In the genomic region with DNA sequence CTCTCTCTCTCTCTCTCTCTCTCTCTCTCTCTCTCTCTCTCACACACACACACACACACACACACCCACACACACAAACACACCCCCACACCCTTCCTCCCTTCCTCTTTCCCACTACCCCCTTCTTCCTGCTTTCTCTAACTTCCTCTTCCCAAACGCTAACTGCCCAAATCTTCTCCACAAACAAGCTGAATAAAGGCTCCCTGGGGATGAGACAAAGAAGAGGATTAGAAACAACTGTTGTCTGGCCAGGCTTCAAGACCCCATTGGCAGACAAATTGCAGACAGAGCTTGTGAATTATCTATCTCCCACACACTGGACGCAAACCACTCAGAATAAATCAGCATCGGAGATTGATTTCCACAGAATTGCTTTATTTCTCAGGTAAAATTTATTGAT, we compare ENCODE assay signal across 10 mouse cellular contexts.
DNase-seq lines count a peak whose midpoint lies in the region; ATAC-seq and TF ChIP-seq lines count a peak whose summit lies in the region.
"Had no signal": no experiment of that assay in that cellular context is flagged by ENCODE, and none has a peak within 500 bp of the region (broad histone marks: within the 10 kb centered on the region; RNA-seq: fewer than 3 reads in every experiment).

No protein-coding gene starts in this region.

- H3K4me2 ChIP-seq in embryonic facial prominence, embryonic 11.5 days (ENCODE audit: low read depth, low read length) = no peak overlapping the region
- H3K4me2 ChIP-seq in hindbrain, postnatal 0 days (ENCODE audit: low read depth, low read length) = no peak overlapping the region
- H3K4me2 ChIP-seq: embryonic facial prominence, embryonic 12.5 days; liver, embryonic 15.5 days had no signal

- no peak for ATAC-seq in embryonic facial prominence, embryonic 11.5 days (replicated peaks; ENCODE audit: insufficient number of reproducible peaks, low FRiP score, low TSS enrichment, low read depth)
- ATAC-seq in hindbrain, postnatal 0 days = no peak

- 28% methylated on average over 3 of the region's 3 CpGs for WGBS in embryonic facial prominence, embryonic 11.5 days
- 24% methylated on average over 3 of the region's 3 CpGs for WGBS in embryonic facial prominence, embryonic 10.5 days
- 25% methylated on average over 3 of the region's 3 CpGs for WGBS in hindbrain, postnatal 0 days

- no peaks in the 10 kb centered on the region for H3K36me3 ChIP-seq in embryonic facial prominence, embryonic 11.5 days (replicated peaks; ENCODE audit: control insufficient read depth, insufficient read depth, low read depth, low read length)
- H3K36me3 ChIP-seq in embryonic facial prominence, embryonic 10.5 days (replicated peaks) = no peaks in the 10 kb centered on the region
- no peaks in the 10 kb centered on the region for H3K36me3 ChIP-seq in hindbrain, postnatal 0 days (ENCODE audit: insufficient read depth, low read length)
- H3K36me3 ChIP-seq: embryonic facial prominence, embryonic 12.5 days; liver, embryonic 15.5 days had no signal

- no peaks in the 10 kb centered on the region for H3K4me1 ChIP-seq in embryonic facial prominence, embryonic 11.5 days (ENCODE audit: control insufficient read depth, insufficient read depth, low read length)
- peaks cover 15% of the 10 kb centered on the region for H3K4me1 ChIP-seq in embryonic facial prominence, embryonic 10.5 days
- no peaks in the 10 kb centered on the region for H3K4me1 ChIP-seq in hindbrain, postnatal 0 days (ENCODE audit: insufficient read depth, low read length)
- H3K4me1 ChIP-seq: embryonic facial prominence, embryonic 12.5 days; liver, embryonic 15.5 days had no signal

- H3K27ac ChIP-seq in embryonic facial prominence, embryonic 11.5 days (replicated peaks; ENCODE audit: low read depth, low read length) = no peak overlapping the region
- no peak overlapping the region for H3K27ac ChIP-seq in embryonic facial prominence, embryonic 10.5 days (replicated peaks)
- H3K27ac ChIP-seq in hindbrain, postnatal 0 days = no peak overlapping the region
- H3K27ac ChIP-seq: embryonic facial prominence, embryonic 12.5 days; liver, embryonic 15.5 days had no signal

- H3K9me3 ChIP-seq in embryonic facial prominence, embryonic 11.5 days (replicated peaks; ENCODE audit: control insufficient read depth, low read length) = no peaks in the 10 kb centered on the region
- no peaks in the 10 kb centered on the region for H3K9me3 ChIP-seq in embryonic facial prominence, embryonic 10.5 days
- H3K9me3 ChIP-seq in hindbrain, postnatal 0 days (ENCODE audit: low read length) = no peaks in the 10 kb centered on the region
- H3K9me3 ChIP-seq: embryonic facial prominence, embryonic 12.5 days; liver, embryonic 15.5 days had no signal

- no peak overlapping the region for H3K9ac ChIP-seq in embryonic facial prominence, embryonic 11.5 days (replicated peaks; ENCODE audit: low read length)
- no peak overlapping the region for H3K9ac ChIP-seq in hindbrain, postnatal 0 days (replicated peaks; ENCODE audit: low read length)
- H3K9ac ChIP-seq: embryonic facial prominence, embryonic 12.5 days; liver, embryonic 15.5 days had no signal

- no peak overlapping the region for H3K4me3 ChIP-seq in embryonic facial prominence, embryonic 11.5 days (ENCODE audit: low read depth, low read length)
- H3K4me3 ChIP-seq in embryonic facial prominence, embryonic 10.5 days = no peak overlapping the region
- H3K4me3 ChIP-seq in hindbrain, postnatal 0 days (ENCODE audit: low read length) = no peak overlapping the region
- H3K4me3 ChIP-seq: embryonic facial prominence, embryonic 12.5 days; liver, embryonic 15.5 days had no signal

- TF ChIP-seq CTCF in hindbrain, postnatal 0 days (IDR thresholded peaks at IDR 0.05; ENCODE audit: low read depth) = no peak

- no peaks in the 10 kb centered on the region for H3K27me3 ChIP-seq in embryonic facial prominence, embryonic 11.5 days (ENCODE audit: control insufficient read depth, insufficient read depth, low read length)
- no peaks in the 10 kb centered on the region for H3K27me3 ChIP-seq in embryonic facial prominence, embryonic 10.5 days (replicated peaks; ENCODE audit: low read depth, poor library complexity, severe bottlenecking)
- no peaks in the 10 kb centered on the region for H3K27me3 ChIP-seq in hindbrain, postnatal 0 days (ENCODE audit: insufficient read depth, low read length)
- H3K27me3 ChIP-seq: embryonic facial prominence, embryonic 12.5 days; liver, embryonic 15.5 days had no signal

- peak; percentile 14 for DNase-seq in embryonic facial prominence, embryonic 11.5 days (ENCODE audit: low spot score)
- DNase-seq in embryonic facial prominence, embryonic 10.5 days (ENCODE audit: low spot score) = no peak
- DNase-seq in kidney, postnatal 4 days = peak; percentile 38 to 49
- no peak for DNase-seq in kidney, adult 18-20 months
- DNase-seq in R1 (ENCODE audit: low read depth, low spot score) = peak; percentile 7
- DNase-seq in hindbrain, postnatal 0 days (ENCODE audit: low spot score) = peak; percentile 67
- no peak for DNase-seq in spleen, adult 18-20 months
- no peak for DNase-seq in right cerebral cortex, adult 18-20 months

Comparison
In these comparisons a context has a peak if more than half of its experiments do, and no peak if none do; other contexts are left out.
1. DNase-seq: peak in embryonic facial prominence, embryonic 11.5 days (single experiment), kidney, postnatal 4 days (2 of 2), R1 (single experiment) and hindbrain, postnatal 0 days (single experiment); none in embryonic facial prominence, embryonic 10.5 days (single experiment), kidney, adult 18-20 months (single experiment), spleen, adult 18-20 months (0 of 2) and right cerebral cortex, adult 18-20 months (single experiment).